Mouse (Mus musculus) spleen, postnatal 4 days (tissue): ENCODE measurements at regions not wholly inside any gene's neighbourhood (a gene's known extent, or its start where the extent isn't known, plus 50 kb on each side); places are given as distances from the start of the nearest gene placed in this dataset.
"Not testable (repeated sequence)": the region's sequence is repeated elsewhere in the genome, so short reads cannot be mapped to it uniquely, and the experiment has no call there.

Source experiments
- DNase-seq, 2 experiments: peaks; one replicate each; pipeline ENCODE4 v3.0.0; 2022; ENCODE audit warnings: low spot score in 2 of 2

DNA sequence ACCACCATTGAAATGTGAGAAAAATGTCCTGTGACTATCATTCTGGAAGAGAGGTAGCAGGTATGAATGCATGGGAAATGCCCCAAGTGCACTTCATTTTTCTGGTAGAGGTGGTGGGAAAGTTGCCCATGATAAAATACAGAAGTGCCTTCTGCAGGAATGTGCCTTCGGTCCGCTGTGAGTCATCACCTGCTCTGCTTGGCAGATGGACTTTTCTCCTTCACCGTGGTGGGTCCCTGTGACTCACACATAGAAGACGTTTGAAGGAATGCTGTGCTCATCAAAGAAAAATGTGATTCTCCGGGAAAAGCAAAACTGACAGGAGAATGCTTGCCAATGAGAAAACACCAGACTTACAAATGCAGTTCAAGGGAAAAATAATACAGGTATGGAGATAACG is 126.8 kb downstream of the Tnfsf18 start:
- DNase-seq, result no peak

DNA sequence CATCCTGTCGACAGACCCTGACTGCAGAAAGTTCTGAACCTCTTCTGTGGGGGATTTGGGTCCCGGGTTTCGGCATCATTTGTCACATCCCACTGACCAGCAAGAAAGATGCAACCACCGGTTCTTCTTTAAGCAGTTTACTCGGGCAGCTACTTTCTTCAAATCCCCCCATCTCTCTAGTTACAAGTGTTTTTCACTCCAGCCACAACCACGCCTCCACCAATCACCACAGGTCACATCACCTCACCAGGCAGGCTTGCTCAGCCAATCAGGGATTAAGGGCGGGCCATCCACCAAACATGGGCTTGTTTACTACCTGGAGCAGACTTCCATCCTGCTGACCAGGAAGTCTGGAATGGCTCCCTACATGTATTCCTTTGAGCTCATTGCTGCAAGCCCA is 119.6 kb downstream of the Tnfsf18 start:
- DNase-seq, result not testable (repeated sequence)

DNA sequence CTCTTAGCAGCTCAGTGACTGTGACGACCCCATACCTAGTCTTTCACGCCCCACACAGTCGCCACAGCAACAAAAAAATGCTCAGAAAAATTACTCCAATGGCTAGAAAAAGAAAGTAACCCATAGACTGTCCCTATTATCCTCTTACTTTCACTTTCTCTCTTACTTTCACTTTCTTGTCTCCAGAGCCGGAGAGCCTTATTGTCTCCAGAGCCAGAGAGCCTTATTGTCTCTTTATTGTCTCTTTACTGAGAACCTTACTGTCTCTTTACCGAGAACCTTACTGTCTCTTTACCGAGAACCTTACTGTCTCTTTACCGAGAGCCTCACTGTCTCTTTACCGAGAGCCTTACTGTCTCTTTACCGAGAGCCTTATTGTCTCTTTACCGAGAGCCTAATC is 119.2 kb downstream of the Tnfsf18 start:
- DNase-seq, result not testable (repeated sequence)

- DNase-seq, result no peak
Measured at GRCm38 (mm10) chr1:161607446-161607845, 113.0 kb downstream of the Tnfsf18 start.

DNA sequence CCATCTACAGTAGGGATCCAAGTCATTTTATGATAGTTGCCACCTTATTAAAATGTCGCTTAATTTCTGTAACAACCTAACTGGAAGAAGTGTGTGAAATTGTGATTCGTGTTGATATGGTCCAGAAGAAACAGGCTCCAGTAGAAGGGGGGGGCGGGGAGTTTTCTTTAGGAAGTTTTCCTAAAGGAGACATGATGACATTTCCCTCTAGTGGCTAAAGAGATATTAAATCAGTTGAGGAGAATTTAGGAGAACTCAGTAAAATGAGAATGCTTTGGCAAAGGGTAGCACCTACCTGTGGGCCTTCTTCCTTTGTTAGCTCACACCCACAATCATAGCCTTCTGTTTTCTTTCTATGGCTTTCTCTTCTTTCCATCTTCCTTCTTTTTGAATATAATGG is 107.7 kb downstream of the Tnfsf18 start:
- DNase-seq, result no peak

DNA sequence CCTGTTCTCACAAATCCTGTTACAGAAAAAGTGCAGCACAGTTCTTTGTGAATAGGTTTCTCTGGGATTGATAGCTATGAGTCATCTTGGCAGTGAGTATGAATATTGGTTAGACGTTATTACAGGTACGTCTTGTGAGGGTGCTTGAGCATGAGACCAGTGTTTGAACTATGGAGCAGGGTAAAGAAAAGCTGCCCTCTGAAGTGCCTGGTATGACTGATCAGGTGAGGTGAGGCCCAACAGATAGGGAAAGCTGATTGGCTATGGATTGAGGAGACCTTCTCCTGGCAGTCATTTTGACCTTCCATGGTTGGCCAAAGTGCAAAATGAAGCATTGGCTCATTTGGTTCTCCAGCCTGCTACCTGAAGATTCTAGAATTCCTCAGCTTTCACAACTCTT is 106.7 kb downstream of the Tnfsf18 start:
- DNase-seq, result no peak

GRCm38 (mm10) chr1:161598167-161598566 is 103.7 kb downstream of the Tnfsf18 start:
- DNase-seq, result no peak

- no peak for DNase-seq
Measured at GRCm38 (mm10) chr1:161576530-161576929, 82.1 kb downstream of the Tnfsf18 start.

- DNase-seq, result no peak
Measured at GRCm38 (mm10) chr1:161575939-161576338, 81.5 kb downstream of the Tnfsf18 start.

- no peak for DNase-seq
Measured at GRCm38 (mm10) chr1:161575171-161575570, 80.7 kb downstream of the Tnfsf18 start.

DNA sequence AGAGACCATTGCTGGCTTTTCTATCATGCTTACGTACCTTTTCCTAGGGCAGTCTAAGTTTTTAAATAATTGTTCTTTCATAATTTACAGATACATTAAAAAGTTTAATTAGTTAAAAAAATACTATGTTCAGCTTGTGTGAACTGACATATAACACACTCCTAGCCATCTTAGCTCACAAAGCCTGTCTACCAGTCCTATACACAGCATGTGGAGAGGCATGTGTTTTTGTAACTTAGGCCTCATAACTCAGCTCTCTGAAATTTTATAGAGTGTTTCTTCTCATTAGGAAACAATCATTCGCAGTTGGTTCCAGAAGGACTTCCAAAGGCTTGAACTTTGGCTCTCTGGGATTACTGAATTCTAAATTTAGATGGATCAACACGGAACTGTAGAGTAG is 76.3 kb downstream of the Tnfsf18 start:
- no peak for DNase-seq

DNA sequence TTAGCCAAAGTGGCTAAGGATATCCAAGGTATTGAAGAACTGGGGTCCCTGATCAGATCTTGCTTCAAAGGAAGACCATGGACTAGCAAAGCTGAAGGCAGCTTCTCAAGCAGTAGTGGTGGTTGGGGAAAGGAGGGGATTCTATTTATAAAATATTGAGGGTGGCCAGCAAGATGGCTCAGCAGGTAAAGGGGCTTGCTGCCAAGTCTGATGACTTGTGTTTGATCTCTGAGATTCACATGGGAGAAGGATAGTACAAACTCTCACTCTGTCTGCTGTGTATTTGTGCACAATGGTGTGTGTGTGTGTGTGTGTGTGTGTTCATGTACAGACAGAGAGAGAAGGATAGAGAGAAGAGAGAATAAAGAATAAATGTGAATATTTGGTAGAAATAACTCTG is 73.4 kb downstream of the Tnfsf18 start:
- DNase-seq, result no peak

DNA sequence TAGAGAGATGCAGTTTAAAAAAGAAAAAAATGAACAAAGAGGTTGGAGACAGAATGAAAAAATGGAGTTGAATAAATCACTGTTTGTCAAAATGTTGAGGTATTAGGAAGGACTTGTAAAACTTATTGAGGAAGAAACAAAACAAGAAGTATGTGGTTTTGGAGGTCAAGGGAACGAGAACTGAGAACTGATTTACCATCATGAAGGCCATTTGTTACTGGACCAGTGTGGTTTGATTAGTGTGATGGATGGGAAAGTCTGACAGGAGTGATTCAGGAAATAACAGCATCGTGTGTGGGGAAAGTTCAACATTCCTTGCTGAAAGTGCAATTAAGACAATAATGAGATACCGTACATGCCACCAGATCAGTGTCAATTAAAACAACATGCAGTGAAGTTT is 65.9 kb downstream of the Tnfsf18 start:
- no peak for DNase-seq
